Mouse (Mus musculus) brown adipose tissue, adult 24 weeks (tissue): ENCODE data around the gene Rem1. TPM values are rescaled to one million over a fixed set of nuclear protein-coding genes. Genes with fewer than 3 reads are reported as not detected.
"Not testable (repeated sequence)": the region's sequence is repeated elsewhere in the genome, so short reads cannot be mapped to it uniquely, and the experiment has no call there.

Experiments used
- H3K27ac ChIP-seq: fragments of 200-500 bp; replicated peaks from 2 replicates; pipeline ENCODE4 v1.5.1; 2012; ENCODE audit warnings: low read depth, mild to moderate bottlenecking, low read length
- H3K4me1 ChIP-seq: fragments of 200-500 bp; 2 replicates; pipeline ENCODE4 v1.6.1; 2012; ENCODE audit warnings: low read length, mixed read lengths; ENCODE audit not compliant: control insufficient read depth, insufficient read depth, insufficient read length
- H3K4me3 ChIP-seq: fragments of 200-500 bp; 2 replicates; pipeline ENCODE4 v1.5.1; 2012; ENCODE audit warnings: low read depth, mild to moderate bottlenecking, low read length, moderate library complexity; ENCODE audit not compliant: insufficient read depth
- polyA plus RNA-seq: library from polyadenylated mRNA; stranded (reverse); fragments of >200 nt; gene quantifications from 2 replicates; pipeline ENCODE4 v1.2.4, GENCODE M21; 2012; ENCODE audit not compliant: missing spikeins, insufficient read depth, insufficient read length

Gene Rem1
- polyA plus RNA-seq, 1 experiment = 1.2 TPM

- Histone ChIP-seq H3K4me1 (no peaks in the 10 kb centered on the region), H3K4me3 (no peak overlapping the region), H3K27ac (peak overlapping the region; percentile 62)
Measured at GRCm38 (mm10) chr2:152639406-152640113, 12.8 kb downstream of the Rem1 start.

DNA sequence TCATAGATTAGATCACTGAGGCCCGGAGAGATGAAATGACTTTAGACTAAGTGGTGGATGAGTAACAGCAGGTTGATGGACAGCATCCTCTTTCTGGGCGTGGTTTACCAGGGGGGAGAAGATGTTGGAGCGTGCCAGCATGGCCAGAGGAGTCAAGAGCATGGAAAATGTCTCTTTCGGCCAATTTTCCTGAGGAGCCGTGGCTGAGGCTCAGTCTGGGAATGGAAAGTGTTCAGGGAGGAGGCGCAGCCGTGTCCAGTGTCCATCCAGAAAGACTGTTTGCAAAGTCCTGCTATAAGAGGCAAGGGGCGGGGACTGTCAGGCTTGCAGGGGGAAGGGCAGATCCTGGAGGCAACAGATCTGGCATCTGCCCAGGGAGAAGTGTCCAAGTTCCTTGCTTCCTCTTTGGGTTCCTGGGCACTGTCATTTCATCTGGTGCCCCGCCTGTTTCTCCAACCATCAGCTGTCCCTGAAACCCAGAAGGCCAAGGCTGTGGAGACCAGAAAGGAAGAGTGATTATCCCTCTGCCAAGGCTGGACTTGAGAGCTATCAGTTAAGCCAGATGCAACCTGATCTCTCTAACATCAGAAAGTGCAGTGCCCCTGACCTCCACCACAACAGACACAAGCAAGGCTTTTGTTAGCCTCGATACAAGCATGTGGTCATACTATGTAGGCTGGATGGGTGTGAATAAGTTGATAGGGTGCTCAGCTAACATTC lies 26.3 kb downstream of the Rem1 start:
- Histone ChIP-seq H3K4me1 (no peaks in the 10 kb centered on the region), H3K27ac (peak overlapping the region; percentile 32), H3K4me3 (no peak overlapping the region)

DNA sequence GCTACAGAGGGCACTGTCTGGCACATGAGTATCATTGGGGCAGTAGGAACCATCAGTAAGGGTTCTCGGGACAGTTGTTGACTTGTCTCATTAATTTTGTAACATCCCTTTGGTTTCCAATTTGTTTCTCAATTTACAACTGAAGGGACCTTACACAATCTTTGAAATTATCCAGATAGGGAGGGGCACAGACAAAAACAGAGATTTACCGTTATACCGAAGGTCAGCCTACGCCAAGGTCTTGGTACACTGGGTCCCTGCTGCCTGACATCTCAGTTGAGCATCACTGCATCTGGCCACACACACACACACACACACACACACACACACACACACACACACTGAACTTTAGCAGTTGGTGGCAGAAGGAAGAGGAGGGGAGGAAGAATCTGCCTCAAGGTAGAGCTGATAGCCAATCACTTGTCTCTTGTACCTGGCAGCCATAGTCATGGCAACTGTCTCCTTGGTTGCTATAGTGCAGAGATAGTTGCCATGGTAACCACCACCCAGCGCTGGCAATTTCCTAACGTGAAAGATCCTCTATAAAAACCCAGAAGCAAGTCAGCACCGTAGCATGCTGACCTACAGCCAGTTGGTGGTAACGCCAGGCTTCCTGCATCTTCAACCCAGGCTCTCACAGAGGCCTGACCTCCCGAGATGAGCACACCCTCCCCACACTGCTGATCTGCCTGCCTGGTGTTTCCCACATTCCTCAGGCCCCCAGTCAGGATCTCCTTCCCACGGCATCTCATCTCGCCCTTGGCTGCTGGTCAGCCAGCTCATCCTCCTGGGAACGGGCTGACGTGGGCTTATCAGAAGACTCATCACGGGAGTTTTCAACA lies 27.3 kb downstream of the Rem1 start:
- no peaks in the 10 kb centered on the region for H3K4me1 ChIP-seq
- peak overlapping the region; percentile 42 for H3K27ac ChIP-seq
- no peak overlapping the region for H3K4me3 ChIP-seq

- Histone ChIP-seq H3K4me1 (no peaks in the 10 kb centered on the region), H3K27ac (no peak overlapping the region), H3K4me3 (no peak overlapping the region)
Measured at GRCm38 (mm10) chr2:152657398-152657797, 30.6 kb downstream of the Rem1 start.

DNA sequence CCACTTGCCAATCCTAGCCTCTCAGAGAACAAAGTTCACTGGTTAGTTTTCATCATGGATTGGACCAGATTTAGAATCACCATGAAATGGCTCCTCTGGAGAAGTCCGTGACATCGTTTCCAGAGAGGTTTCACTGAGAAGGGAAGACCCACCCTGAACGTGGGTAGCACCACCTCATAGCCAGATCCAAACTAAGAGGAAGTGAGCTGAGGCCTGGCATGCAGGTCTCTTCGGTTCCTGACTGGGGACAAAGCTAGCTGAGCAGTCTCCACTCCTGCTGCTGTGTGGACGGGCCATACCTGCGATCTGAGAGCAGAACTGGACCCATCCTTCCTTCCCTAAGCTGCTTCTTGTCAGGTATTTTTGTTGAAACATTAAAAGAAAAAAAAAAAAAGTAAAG lies 34.4 kb downstream of the Rem1 start:
- no peak overlapping the region for H3K27ac ChIP-seq
- no peak overlapping the region for H3K4me3 ChIP-seq
- no peaks in the 10 kb centered on the region for H3K4me1 ChIP-seq

DNA sequence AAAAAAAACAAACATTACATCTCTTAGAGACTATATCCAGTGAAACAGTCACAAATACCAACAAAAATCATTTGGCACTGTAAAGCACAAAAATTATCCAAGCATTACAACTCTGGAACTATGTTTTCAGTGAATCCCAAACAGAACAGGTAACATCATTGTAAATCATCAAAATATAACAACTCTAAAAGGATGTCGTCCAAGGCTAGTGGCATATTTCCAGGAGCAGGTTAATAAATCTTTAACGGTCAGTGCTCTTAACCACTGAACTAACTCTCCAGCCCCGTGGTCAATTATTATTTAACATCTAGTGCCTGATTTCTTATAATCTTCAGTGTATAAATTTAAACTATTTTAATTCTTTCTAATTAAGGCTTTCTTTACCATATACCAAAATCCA lies 39.4 kb downstream of the Rem1 start:
- H3K27ac ChIP-seq, H3K4me1 ChIP-seq, H3K4me3 ChIP-seq: not testable (repeated sequence)

- Histone ChIP-seq H3K4me1 (peaks cover 22% of the 10 kb centered on the region), H3K27ac (peak within 1 kb of the TSS; percentile 88), H3K4me3 (peak within 1 kb of the TSS; percentile 89)
Measured at GRCm38 (mm10) chr2:152669256-152669638, 42.5 kb downstream of the Rem1 start, which contains the start of gene H13. Gene H13, plus strand, starts transcription at chr2:152669461.

GRCm38 (mm10) chr2:152669639-152670484 lies 43.1 kb downstream of the Rem1 start:
- Histone ChIP-seq H3K4me1 (peaks cover 22% of the 10 kb centered on the region), H3K4me3 (peak overlapping the region; percentile 89), H3K27ac (peak overlapping the region; percentile 88)

DNA sequence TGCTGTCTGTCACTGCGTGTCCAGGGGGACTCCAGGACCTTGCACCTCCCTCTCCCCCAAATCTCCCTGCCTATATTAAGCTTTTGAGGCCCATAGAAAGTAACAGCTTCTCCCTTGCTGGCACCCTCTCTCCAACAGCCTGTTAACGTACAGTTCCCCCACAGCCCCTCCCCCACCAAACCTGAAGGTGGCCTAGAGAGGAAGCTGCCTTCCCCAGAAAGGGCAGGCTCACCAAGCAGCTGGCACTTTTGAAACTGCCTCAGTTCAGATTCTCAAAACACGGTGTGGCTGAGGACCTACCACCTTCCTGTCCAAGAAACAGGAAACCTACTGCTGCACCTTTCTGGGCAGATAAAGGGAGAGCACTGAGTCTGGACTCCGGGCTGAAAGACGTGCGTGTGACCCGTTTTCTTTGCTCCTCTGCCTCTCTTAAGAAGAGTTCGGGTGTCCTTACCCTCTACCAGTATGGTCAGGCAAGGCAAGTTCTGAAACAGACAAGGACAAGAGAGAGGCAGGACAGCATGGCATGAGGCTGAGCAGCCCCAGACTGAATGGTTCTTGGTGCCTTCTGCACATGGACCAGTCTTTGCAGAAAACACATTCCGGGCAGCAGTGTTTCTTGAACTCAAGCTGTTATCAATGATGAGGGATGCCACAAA lies 44.4 kb downstream of the Rem1 start:
- Histone ChIP-seq H3K27ac (peak overlapping the region; percentile 54; the same call in 1 of the 2 replicates), H3K4me3 (peak overlapping the region; percentile 89), H3K4me1 (peaks cover 22% of the 10 kb centered on the region)

- peaks cover 22% of the 10 kb centered on the region for H3K4me1 ChIP-seq
- H3K4me3 ChIP-seq = 0 out of 2 replicates have a peak overlapping the region, but pooled peaks have one; percentile 3
- H3K27ac ChIP-seq = no peak overlapping the region
Measured at GRCm38 (mm10) chr2:152671642-152671999, 44.9 kb downstream of the Rem1 start.

DNA sequence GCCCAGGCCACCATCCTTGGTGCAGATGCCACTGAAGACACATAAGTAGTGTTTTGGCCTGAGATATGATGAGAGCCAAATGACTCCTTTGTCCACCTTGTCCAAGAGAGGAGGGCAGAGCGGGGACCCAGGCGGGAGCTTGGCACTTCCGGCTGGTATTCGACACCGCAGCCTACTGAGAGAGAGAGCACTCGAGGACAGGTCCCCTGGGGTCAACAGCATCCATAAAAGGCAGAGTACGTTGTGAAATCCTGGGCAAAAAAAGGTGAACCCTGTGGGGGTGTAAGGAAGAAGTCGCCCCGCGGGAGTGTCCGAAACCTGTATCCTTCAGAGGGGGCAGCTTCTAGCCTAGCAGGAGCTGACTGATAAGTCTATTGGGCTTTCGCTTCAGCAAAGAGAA lies 45.4 kb downstream of the Rem1 start:
- 0 out of 2 replicates have a peak overlapping the region, but pooled peaks have one; percentile 3 for H3K4me3 ChIP-seq
- peaks cover 22% of the 10 kb centered on the region for H3K4me1 ChIP-seq
- no peak overlapping the region for H3K27ac ChIP-seq

DNA sequence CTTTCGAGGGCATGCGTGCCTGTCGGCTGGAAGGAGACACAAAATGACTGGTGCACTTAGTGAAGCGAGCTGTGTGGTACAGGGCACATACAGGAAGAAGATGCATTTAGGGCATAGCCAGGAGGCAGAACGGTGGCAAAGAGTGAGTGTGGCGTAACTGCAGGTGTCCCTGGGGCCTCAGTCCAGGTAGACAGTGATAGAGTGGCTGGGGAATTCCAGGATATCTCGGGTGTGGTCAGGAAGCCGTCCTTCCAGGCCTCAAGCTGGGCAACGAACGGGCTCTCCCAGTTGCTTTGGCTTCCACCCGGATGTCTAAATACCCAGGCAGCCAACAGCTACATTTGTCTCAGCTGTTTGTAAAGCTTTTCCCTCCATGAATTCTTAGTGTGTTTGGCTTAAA lies 47.4 kb downstream of the Rem1 start:
- H3K4me3 ChIP-seq = no peak overlapping the region
- peaks cover 22% of the 10 kb centered on the region for H3K4me1 ChIP-seq
- no peak overlapping the region for H3K27ac ChIP-seq

GRCm38 (mm10) chr2:152675252-152675791 lies 48.6 kb downstream of the Rem1 start:
- no peak overlapping the region for H3K27ac ChIP-seq
- H3K4me1 ChIP-seq = peaks cover 22% of the 10 kb centered on the region

DNA sequence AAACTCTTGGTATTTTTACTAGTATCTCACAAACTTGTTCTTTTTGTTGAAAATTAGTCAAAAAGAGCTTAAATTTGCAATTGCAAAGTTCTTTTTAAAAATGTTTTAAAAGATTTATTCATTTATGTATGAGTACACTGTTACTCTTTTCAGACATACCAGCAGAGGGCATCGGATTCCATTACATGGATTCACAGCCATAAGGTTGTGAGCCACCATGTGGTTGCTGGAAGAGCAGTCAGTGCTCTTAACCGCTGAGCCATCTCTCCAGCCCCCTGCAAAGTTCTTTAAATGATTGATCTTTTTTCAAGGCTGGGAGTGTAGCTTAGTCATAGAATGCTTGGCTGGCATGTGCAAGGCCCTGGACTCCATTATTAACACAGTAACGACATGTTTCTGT lies 51.6 kb downstream of the Rem1 start:
- Histone ChIP-seq H3K27ac (no peak overlapping the region), H3K4me1 (peaks cover 3% of the 10 kb centered on the region; the same call in 1 of the 2 replicates), H3K4me3 (no peak overlapping the region)

More at GRCm38 (mm10) chr2:152675252-152675791, 48.6 kb downstream of the Rem1 start:
- no peak overlapping the region for H3K4me3 ChIP-seq
